Mouse (Mus musculus) lung, postnatal 0 days (tissue): ENCODE data around the gene Nf2. TPM values are rescaled to one million over a fixed set of nuclear protein-coding genes. Genes with fewer than 3 reads are reported as not detected.

Experiments used
- ATAC-seq: fragments of 200-750 bp; cut with Nextera tagmentation; 2 replicates; pipeline ENCODE4 v1.8.0; 2017; ENCODE audit warnings: moderate library complexity
- DNase-seq: peaks from one replicate; pipeline ENCODE4 v3.0.0-alpha.2; 2016; ENCODE audit warnings: low spot score
- H3K27ac ChIP-seq: fragments of 300-500 bp; sonication (generic); 2 replicates; pipeline ENCODE4 v1.5.1; 2014; ENCODE audit warnings: antibody characterized with exemption, mild to moderate bottlenecking, low read length, mixed read lengths
- H3K27me3 ChIP-seq: fragments of 300-500 bp; sonication (generic); replicated peaks from 2 replicates; pipeline ENCODE4 v1.6.1; 2014; ENCODE audit warnings: low read length, mixed read lengths; ENCODE audit not compliant: insufficient read depth
- H3K36me3 ChIP-seq: fragments of 300-500 bp; sonication (generic); 2 replicates; pipeline ENCODE4 v1.6.1; 2014; ENCODE audit warnings: low read length, mixed read lengths; ENCODE audit not compliant: insufficient read depth
- H3K4me1 ChIP-seq: fragments of 300-500 bp; sonication (generic); 2 replicates; pipeline ENCODE4 v1.6.1; 2014; ENCODE audit warnings: antibody characterized with exemption, low read depth, low read length, mixed read lengths; ENCODE audit not compliant: insufficient read depth
- H3K4me2 ChIP-seq: fragments of 300-500 bp; sonication (generic); replicated peaks from 2 replicates; pipeline ENCODE4 v1.6.1; 2014; ENCODE audit warnings: low read depth, mild to moderate bottlenecking, low read length, moderate library complexity, mixed read lengths
- H3K4me3 ChIP-seq: fragments of 300-500 bp; sonication (generic); 2 replicates; pipeline ENCODE4 v1.5.1; 2014; ENCODE audit warnings: low read depth, low read length
- H3K9ac ChIP-seq: fragments of 300-500 bp; sonication (generic); replicated peaks from 2 replicates; pipeline ENCODE4 v1.6.1; 2014; ENCODE audit warnings: low read depth, mild to moderate bottlenecking
- H3K9me3 ChIP-seq: fragments of 300-500 bp; sonication (generic); 2 replicates; pipeline ENCODE4 v1.6.1; 2016; ENCODE audit warnings: low read length, mixed read lengths
- CTCF ChIP-seq: IDR thresholded peaks from 2 replicates; pipeline ENCODE4 v1.5.1; 2016; ENCODE audit warnings: antibody characterized with exemption, mild to moderate bottlenecking
- EP300 ChIP-seq: IDR thresholded peaks from 2 replicates; pipeline ENCODE4 v1.6.1; 2016; ENCODE audit warnings: antibody characterized with exemption, mild to moderate bottlenecking, control low read depth
- WGBS: fragments of 180-500 bp; shearing (Covaris S2); extraction: QIAGEN DNeasy Blood & Tissue Kit; methylation state at CpG from one replicate; pipeline ENCODE4 v1.1.7; 2014; 5-methylcytosine and 5-hydroxymethylcytosine counted together
- polyA plus RNA-seq: library from polyadenylated mRNA; unstranded; fragments of >200 nt; fragmentation: Nextera tagmentation; extraction: Ambion mirVana; gene quantifications from 2 replicates; pipeline ENCODE4 v1.2.1, GENCODE M21; 2015

The Nf2 gene
- polyA plus RNA-seq = 19.6 and 21.1 TPM in 2 replicates

GRCm38 (mm10) chr11:4849258-4849943 lies at the start of gene Nf2:
Gene Nf2, minus strand, starts transcription at chr11:4849536.
- Histone ChIP-seq H3K27me3 (no peaks in the 10 kb centered on the region), H3K9ac (peak within 1 kb of the TSS; percentile 78), H3K4me1 (no peaks in the 10 kb centered on the region), H3K9me3 (no peaks in the 10 kb centered on the region), H3K36me3 (no peaks in the 10 kb centered on the region), H3K4me2 (peak within 1 kb of the TSS; percentile 77), H3K27ac (peak within 1 kb of the TSS; percentile 74), H3K4me3 (peak within 1 kb of the TSS; percentile 97)
- 1% methylated on average over 58 of the region's 60 CpGs for WGBS
- ATAC-seq (peak; percentile 99), DNase-seq (peak; percentile 100)
- TF ChIP-seq EP300 = no peak
- peak; percentile 21; the same call in 1 of the 2 replicates for TF ChIP-seq CTCF

GRCm38 (mm10) chr11:4894848-4895816 lies 45.8 kb upstream of the Nf2 start, which contains the start of gene Thoc5:
Gene Thoc5, plus strand, starts transcription at chr11:4895320.
- Histone ChIP-seq H3K4me1 (no peaks in the 10 kb centered on the region; the same call in 1 of the 2 replicates), H3K4me2 (peak within 1 kb of the TSS; percentile 86), H3K9ac (peak within 1 kb of the TSS; percentile 73), H3K27ac (peak within 1 kb of the TSS; percentile 79), H3K27me3 (no peaks in the 10 kb centered on the region), H3K9me3 (no peaks in the 10 kb centered on the region), H3K4me3 (peak within 1 kb of the TSS; percentile 75), H3K36me3 (0 out of 2 replicates have a peak, but pooled peaks cover 4% of the 10 kb centered on the region)
- WGBS = 1% methylated on average over 52 of the region's 52 CpGs
- TF ChIP-seq CTCF (no peak), EP300 (no peak)
- DNase-seq (peak; percentile 95), ATAC-seq (peak; percentile 96)

GRCm38 (mm10) chr11:4886987-4887386 lies 37.7 kb upstream of the Nf2 start:
- WGBS = 84% methylated on average over 3 of the region's 3 CpGs
- H3K27ac ChIP-seq = no peak overlapping the region
- ATAC-seq (no peak), DNase-seq (no peak)
- no peaks in the 10 kb centered on the region for H3K36me3 ChIP-seq
- H3K4me1 ChIP-seq = no peaks in the 10 kb centered on the region
- no peaks in the 10 kb centered on the region for H3K27me3 ChIP-seq
- no peak for TF ChIP-seq CTCF
- H3K4me3 ChIP-seq = no peak overlapping the region
- H3K4me2 ChIP-seq = no peak overlapping the region
- no peak overlapping the region for H3K9ac ChIP-seq
- H3K9me3 ChIP-seq = no peaks in the 10 kb centered on the region

- H3K4me3 ChIP-seq = no peak overlapping the region
- H3K9ac ChIP-seq = no peak overlapping the region
- peak; percentile 27 for DNase-seq
- no peaks in the 10 kb centered on the region for H3K27me3 ChIP-seq
- no peaks in the 10 kb centered on the region for H3K4me1 ChIP-seq
- 60% methylated on average over 2 of the region's 2 CpGs for WGBS
- no peaks in the 10 kb centered on the region for H3K9me3 ChIP-seq
- H3K27ac ChIP-seq = no peak overlapping the region
- H3K4me2 ChIP-seq = no peak overlapping the region
- TF ChIP-seq EP300 (no peak), CTCF (peak; percentile 66)
- ATAC-seq = no peak
- no peaks in the 10 kb centered on the region for H3K36me3 ChIP-seq
These were observed 36.1 kb upstream of the Nf2 start for GRCm38 (mm10) chr11:4885385-4885903.

GRCm38 (mm10) chr11:4882892-4883627 lies 33.7 kb upstream of the Nf2 start:
- TF ChIP-seq EP300 (peak; percentile 28; the same call in 1 of the 2 replicates), CTCF (peak; percentile 66)
- ATAC-seq = peak; percentile 96
- H3K9me3 ChIP-seq = no peaks in the 10 kb centered on the region
- DNase-seq = peak; percentile 94
- no peaks in the 10 kb centered on the region for H3K4me1 ChIP-seq
- H3K27ac ChIP-seq = no peak overlapping the region
- H3K4me2 ChIP-seq = no peak overlapping the region
- no peaks in the 10 kb centered on the region for H3K36me3 ChIP-seq
- WGBS = 34% methylated on average over 14 of the region's 14 CpGs
- no peak overlapping the region for H3K9ac ChIP-seq
- H3K4me3 ChIP-seq = no peak overlapping the region
- H3K27me3 ChIP-seq = no peaks in the 10 kb centered on the region
